Mouse (Mus musculus) ES-E14 (cell line): ENCODE measurements around the gene Sympk.

Experiments
- CHD2 ChIP-seq: IDR thresholded peaks from 2 replicates; pipeline ENCODE4 v1.6.1; 2014; ENCODE audit warnings: mild to moderate bottlenecking, low read depth, low read length, inconsistent platforms
- HCFC1 ChIP-seq: IDR thresholded peaks from 2 replicates; pipeline ENCODE4 v1.6.1; 2012; ENCODE audit warnings: low read length, inconsistent platforms, borderline replicate concordance; ENCODE audit not compliant: insufficient read depth
- MAFK ChIP-seq: IDR thresholded peaks from 2 replicates; pipeline ENCODE4 v1.6.1; 2014; ENCODE audit warnings: mild to moderate bottlenecking, low read depth, low read length, inconsistent platforms; ENCODE audit not compliant: insufficient read depth
- ZNF384 ChIP-seq: IDR thresholded peaks from 2 replicates; pipeline ENCODE4 v1.6.1; 2012; ENCODE audit warnings: low read depth, low read length, inconsistent platforms

- no peak for TF ChIP-seq CHD2
- TF ChIP-seq MAFK = no peak
- no peak for TF ChIP-seq ZNF384
- no peak for TF ChIP-seq HCFC1
These were observed 79.6 kb downstream of the Sympk start for GRCm38 (mm10) chr7:19103741-19104140.
